Mouse (Mus musculus) adrenal gland, postnatal 4 days (tissue): Measurements from ENCODE around the gene Dner. TPM values are rescaled to one million over a fixed set of nuclear protein-coding genes. Genes with fewer than 3 reads are reported as not detected.

ENCODE experiments used
- DNase-seq, 2 experiments: peaks; one replicate each; pipeline ENCODE4 v3.0.0; 2021 to 2022; ENCODE audit warnings: low spot score in 2 of 2, mixed read lengths in 2 of 2
- total RNA-seq, 2 experiments: library from RNA; stranded (reverse); gene quantifications; 2 replicates each; pipeline ENCODE4 v1.2.3; 2021

Dner gene
- total RNA-seq, 2 experiments from 2014 or later: 6.5 to 6.8 TPM

DNA sequence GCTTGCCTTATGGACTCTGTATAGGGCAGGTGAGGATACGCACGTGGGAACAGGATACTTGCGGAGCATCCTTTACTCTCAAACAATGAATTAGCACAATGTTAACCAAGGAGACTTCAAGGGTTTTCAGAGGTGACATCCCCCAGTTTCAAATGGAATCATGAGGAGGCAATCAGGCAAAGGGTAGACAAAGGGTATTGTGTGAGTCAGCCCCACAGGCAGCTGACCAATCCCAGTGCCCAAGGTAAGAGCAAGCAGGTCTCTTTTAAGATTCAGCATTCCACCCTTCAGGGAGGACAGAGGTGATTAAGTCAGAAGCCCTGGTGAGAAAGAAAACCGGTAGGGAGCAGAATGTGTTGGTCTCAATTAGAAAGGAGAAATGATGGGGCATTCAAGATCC is 55.6 kb downstream of the Dner start:
- no peak for DNase-seq

DNA sequence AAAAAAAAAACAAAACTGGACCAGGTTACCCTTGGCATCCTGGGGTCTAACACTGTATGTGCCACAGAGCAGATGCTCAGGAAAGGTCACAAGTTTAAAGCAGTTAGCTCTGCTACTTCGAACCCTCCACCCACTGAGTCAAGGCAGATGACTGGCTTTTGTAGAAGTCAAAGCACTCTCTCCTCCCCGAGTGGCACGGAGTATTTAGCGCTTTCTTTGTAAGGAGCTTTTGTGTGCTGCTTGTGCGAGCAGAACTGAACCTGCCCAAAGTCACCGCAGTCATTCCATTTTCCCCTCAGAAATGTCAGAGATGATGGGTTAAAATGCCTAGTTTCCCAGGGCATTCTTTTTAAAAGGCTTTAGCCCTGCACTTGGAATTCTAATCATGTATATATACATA is 59.1 kb downstream of the Dner start:
- no peak for DNase-seq

DNA sequence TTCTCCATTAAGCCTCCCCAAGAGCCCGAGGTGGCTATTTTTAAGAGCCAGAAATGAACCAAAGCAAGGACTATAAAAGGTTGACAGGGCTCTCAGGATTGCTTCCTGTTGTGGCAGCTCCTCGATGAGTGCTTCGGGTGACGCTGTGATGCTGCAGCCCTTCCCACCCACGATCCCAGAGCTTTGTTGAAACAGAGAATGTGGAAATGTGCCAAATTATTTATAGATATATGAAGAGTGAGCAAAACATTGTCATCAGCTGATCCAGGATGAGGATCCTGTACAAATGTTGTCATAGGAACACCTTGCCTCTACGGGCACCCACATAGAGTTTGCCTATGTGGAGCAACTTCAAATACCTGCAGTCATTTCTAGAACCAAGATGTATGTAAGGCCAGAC is 67.8 kb downstream of the Dner start:
- DNase-seq: no peak

DNA sequence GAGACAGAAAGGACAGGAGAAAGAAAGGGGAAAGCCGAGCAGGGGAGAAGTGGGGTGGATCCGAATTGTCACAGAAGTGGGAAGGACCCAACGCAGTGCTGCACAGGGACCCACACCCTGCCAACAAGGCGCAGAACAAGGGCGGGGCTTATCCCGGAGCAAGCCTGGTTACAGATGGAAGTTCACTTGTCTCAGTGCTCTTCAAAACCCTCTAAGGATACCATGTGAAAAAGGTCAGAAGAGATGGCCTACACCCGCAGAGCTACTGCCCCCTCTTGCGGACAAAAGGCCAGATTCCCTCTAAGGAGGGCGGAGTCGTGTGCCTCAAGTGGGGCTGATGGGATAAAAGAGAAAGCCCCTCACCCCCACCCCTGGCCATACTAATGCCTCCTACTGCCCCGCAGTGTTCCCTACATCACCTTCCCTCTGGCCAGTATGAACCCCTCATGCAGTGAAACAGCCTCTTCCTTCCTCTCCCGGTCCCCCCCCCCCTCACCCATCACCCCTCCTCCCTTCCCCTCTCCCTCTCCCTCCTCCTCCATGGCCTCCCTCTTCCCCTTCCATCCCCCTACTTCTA is 73.0 kb downstream of the Dner start:
- no peak for DNase-seq

DNA sequence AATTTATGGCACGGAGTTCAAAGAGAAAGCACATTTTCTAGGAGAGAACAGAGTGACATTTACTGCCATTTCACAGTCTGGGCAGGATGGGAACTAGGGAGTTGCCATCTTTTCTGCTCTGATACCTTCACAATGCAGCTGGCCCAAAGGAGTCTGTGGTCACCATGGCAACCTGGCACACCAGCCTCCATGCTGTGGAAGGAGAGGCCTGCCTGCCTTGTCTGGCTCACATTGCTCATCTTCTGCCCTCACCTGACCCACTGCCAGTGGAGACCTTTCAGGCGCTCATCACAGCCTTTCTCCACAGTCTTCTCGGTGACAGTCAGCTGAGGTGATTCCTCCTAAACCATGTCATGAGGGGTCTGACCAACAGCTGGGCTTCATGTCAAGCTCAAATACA is 74.7 kb downstream of the Dner start:
- DNase-seq: no peak

GRCm38 (mm10) chr1:84619131-84619760 is 76.8 kb downstream of the Dner start:
- no peak for DNase-seq

DNA sequence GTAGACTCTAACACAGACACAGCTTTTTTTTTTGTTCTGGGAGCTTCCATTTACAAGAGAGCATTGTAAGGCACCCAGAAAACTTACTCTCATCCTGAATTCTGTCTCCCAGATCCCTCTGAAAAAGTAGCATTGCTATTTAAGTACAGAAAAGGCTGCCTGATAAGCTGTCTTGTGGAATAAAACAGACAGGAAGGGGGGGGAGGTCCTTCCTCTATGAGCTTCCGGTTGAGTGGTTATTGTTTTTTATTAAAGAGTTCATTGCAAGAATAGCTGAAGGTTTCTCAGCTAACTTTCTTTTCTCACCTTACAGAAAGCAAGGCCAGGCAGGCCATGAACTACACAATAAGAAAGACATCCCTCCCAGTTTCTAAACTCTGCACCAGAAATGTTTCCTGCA is 77.9 kb downstream of the Dner start:
- no peak for DNase-seq

DNA sequence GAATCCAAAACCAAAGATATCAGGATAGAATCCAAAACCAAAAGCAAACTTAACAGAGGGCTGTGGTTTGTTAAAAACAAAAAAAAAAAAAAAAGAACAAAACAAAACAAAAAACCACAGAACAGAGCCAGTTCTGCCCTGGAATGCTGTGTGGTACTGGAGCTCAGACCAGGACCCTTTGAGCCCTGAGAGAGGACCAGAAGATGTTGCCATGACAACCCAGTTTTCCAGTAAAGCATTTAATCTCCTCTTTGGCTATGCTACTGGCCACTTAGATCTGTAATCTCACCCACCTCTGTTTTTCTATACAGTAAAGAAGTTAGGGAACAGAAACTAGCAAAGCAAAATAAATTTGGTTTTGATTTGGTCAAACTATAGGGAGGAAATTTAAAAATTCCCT is 79.9 kb downstream of the Dner start:
- no peak for DNase-seq

DNA sequence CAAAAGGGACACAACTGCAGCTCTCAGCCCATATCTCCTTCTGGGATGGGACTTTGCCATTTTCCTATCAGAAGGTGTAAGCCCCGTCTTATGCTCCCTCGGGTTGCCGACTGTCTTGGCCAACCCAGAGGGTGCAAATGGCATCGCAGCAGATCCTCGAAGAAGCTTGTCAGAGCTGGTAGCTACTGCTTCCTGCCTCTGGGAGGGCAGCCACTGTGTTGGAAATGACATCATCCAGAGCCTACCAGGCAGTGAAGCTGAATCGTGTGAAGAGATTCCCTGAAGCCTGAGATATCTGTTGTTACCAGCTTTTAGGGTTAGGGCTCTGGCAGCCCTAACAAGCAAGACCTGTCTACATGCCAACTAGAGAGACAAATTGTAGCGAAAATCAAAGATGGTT is 81.4 kb downstream of the Dner start:
- no peak for DNase-seq

DNA sequence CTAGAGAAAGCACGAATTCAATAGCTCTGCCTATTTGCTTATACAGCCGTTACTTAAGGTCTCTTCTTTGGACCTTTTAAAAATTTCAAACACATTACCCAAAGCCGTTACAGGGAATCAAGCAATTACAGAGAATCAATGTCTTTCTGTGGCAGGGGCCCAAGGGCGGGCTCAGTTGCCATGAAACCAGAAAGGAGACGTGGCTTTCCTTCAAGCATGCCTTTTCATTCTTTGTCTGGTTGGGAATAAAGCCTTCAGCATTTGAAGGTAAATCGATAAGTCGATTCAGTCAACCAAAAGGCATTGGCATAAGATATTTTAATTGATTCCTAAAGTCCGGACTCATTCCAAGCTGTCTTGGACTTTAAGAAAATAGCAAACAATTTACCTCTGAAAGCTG is 82.9 kb downstream of the Dner start:
- DNase-seq: no peak

- no peak for DNase-seq
Observed at GRCm38 (mm10) chr1:84611331-84611730, 84.7 kb downstream of the Dner start.

DNA sequence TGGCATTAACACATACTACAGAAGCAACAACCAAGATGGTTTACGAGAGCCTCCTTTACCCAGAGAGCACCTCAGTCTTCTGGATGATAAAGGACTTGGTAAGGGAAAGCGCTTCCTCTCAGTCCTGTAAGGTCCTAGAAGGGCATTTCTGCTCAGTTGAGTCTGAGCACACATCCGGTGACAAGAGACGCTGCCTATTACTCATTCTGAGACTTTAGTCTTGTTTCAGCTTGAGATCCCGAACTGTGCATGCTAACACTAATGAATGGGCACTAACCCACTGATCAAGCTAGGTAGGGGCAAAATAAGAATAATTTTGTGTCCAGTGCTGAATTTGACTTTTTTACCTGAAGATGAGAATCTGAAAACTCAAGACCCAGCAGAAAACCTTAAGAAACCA is 97.0 kb downstream of the Dner start:
- no peak for DNase-seq

- no peak for DNase-seq
Observed at GRCm38 (mm10) chr1:84596023-84596422, 100.0 kb downstream of the Dner start.

GRCm38 (mm10) chr1:84592394-84592793 is 103.6 kb downstream of the Dner start:
- DNase-seq: no peak

DNA sequence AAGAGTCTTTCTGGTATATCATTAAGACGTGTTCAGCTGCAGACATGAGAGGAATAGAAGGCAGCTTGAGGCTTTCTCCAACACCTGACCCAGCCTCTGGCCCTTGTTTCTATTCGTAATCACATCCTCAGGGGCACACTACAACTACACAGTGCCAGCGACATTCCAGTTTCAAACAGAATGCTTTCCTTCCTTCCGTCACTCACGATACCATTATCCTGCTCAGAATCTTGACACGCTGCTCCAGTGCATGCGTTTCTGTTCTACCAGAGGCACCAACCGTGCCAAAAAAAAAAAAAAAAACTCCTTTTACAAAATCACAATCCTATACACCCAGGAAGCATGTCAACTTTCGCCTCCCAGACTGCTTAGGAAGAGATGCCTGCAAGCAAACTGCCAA is 105.5 kb downstream of the Dner start:
- no peak for DNase-seq

DNA sequence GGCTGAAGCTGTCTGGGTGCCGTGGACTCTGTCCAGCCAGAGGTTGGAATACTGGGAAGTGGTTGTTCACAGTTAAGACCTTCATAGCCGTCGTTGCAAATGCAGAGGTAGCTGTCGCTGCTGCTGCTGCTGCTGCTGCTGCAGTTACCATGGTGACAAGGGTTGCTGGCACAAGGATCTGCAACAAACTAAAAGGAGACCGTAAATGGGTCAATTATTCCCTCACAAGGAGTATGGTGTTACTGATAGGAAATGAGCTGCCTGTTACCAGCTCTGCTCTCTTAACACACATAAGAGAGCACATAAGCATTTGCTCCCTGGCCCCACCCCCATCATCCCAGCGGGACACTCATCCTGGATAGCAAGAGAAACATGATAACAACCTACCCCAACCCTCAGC is 110.6 kb downstream of the Dner start:
- no peak for DNase-seq

DNA sequence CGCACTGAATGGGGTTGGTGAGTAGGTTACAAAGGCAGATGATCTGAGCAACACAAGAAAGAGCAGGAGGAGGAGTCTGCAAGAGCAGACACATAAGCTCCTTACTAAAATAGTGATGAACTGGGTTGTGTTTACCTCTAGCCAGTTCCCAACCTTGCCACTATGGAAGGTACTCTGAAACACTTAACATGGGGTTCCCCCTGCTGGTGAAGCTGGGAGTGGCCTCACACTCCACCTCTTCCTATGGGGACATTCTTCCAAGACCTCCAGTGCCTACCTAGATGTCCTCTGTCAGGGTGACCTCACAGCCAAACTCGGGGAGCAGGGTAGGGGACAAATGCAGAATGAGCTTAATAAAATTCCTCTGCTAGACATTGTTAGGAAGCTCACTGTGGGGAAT is 114.2 kb downstream of the Dner start:
- DNase-seq: peak; percentile 36 to 51

DNA sequence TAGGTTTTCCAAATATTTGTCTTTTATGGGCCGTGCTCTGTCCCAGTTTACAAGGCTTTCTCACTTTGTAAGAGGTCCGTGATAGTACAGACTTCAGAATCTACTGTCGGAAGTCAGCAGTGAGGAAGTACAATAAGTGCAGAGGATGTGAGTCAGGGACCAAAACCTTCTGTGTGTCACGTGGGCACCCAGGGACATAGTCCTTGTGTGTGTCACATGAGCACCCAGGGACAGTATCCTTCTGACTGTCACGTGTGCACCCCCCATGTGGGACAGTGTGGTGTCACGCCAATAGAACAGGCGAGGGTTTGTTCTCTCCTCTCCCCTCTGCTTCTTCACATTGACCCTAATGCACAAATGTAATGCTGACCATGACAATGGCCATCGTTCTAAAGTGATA is 134.2 kb downstream of the Dner start:
- no peak for DNase-seq

- DNase-seq: no peak
Observed at GRCm38 (mm10) chr1:84561387-84561786, 134.6 kb downstream of the Dner start.

DNA sequence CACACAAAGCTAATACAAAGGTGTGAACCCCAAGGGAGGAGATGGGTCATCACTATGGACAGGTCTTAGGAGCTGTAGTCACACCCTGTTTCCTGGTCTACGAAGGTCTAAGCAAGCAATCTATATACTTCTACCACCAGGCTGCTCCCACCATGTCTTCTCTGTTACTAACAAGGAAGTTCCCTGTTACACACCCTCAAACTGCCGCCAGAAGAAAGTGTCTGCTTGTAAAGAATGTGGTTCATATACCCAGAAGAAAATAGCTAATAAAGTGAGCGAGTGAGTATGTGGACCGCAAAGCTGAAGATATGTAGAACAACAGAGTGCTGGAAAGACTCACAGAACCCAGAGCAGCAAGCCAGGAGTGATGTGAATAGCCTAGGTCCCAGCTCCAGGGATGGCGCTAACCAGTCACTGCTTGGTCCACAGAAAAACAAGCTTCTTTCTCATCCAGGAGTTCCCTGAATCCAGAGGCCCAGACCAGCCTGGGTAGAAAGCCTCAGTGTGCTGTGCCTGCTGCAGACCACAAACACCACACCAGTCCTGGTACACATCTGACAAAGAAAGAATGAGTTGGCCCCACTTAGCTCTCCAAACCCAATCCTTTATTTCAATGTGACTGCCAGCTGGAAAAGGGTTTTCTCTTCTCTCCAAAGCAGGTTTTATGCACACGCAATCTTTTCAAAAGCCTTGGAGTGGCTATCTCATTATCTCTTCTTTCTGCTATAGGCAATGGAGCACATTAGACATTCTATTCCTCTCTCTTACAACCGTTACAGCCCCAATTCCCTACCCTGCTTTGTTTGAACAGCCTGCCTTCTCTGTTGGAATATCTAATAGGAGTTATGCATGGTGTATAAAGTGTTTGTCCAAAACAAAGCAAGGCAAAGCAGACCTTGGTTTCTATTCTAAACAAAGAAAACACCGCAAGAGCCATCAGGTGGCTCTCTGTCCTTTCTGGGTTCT is 139.2 kb downstream of the Dner start:
- DNase-seq: no peak

- DNase-seq: no peak
Observed at GRCm38 (mm10) chr1:84552005-84552404, 144.0 kb downstream of the Dner start.

DNA sequence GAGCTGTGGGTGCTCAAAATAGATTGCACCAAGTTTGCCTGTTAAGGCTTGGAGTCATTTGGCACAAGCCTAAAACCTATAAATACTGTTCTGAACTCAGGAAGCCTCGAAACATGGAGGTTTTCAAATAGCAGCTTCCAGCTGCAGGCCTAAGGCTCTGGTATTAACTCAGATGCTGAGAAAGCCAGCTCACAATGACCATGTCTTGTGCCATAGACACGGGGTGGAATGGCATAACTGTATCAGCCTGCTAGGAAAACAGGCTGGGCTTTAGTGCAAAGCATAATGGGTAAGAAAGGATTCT is 146.0 kb downstream of the Dner start:
- no peak for DNase-seq
